Mouse (Mus musculus) E14TG2a.4 (cell line): Measurements from ENCODE around the gene Taf6.

Source experiments
- CTCF ChIP-seq: conservative IDR thresholded peaks from 2 replicates; pipeline ENCODE4 v1.5.1; 2014; ENCODE audit warnings: low read length
- POU5F1 ChIP-seq: IDR thresholded peaks from 2 replicates; pipeline ENCODE4 v1.6.1; 2014; ENCODE audit warnings: low read length, borderline replicate concordance

DNA sequence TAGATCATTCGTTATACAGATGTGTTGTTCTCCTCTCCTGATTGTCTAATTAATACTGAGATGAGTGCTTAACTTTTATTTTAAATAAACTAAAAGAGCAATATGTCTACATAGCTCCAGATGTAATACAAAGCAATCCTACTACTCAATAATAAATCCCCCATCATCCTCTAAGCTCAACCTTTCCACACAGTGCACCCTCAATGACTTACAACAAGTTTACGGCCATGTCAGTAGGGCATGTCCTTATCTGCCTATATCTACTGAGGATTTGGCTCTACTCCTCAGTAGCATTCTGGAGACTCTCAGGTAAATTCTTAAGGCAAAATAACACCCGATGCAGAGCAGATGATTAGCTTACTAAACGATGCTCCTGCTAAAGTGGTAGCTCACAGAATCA is 20.6 kb upstream of the Taf6 start:
- TF ChIP-seq CTCF (no peak), POU5F1 (no peak)
